Mouse (Mus musculus): ENCODE measurements around the gene Erich3. TPM values are rescaled to one million over a fixed set of nuclear protein-coding genes. Genes with fewer than 3 reads are reported as not detected.
A peak's percentile ranks its signal among the peaks of the same experiment; 100 is the strongest.

The Erich3 gene
- polyA plus RNA-seq, 1 experiment = 9.7 TPM

DNA sequence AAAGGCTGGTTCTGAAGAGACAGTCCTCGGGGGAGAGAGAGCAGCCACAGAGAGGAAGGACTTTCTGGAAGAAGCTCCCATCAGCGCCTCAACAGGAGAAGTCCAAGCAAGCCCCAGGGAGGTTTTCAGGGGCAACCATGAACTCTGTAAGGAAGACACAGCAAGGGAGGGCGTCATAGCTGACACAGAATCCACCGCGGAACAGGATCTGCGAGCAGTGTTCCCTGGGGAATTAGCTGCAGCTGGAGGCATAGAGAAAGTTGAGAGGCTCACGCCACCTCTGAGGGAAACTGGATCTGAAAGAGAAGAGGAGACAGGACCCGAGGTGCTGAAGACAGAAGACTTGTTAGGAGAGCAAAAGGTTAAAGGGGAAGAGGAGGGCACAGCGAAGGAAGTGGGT is 99.7 kb downstream of the Erich3 start:
- no peak for DNase-seq (ENCODE audit: extremely low spot score in 1 of 2, low spot score in 1 of 2)

DNA sequence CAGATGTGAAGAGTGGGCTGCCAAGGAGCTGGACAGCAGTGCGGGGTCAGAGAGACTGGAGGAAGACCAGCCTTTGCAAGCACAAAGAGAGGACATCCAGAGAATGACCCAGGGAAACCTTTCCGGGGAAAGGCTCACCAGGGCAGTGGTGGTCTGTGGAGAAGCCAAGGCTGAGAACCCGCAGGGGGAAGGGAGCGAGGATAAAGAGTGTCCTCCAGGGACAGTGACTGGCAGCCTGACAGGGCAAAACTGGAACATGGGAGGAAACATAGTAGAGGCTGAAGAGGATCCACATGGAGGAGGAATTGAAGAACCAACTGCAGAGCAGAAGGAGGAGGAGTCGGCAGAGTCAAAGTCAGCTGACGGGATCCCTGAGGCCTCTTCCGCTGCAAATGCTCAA is 100.5 kb downstream of the Erich3 start:
- no peak for DNase-seq (ENCODE audit: extremely low spot score in 1 of 2, low spot score in 1 of 2)

DNA sequence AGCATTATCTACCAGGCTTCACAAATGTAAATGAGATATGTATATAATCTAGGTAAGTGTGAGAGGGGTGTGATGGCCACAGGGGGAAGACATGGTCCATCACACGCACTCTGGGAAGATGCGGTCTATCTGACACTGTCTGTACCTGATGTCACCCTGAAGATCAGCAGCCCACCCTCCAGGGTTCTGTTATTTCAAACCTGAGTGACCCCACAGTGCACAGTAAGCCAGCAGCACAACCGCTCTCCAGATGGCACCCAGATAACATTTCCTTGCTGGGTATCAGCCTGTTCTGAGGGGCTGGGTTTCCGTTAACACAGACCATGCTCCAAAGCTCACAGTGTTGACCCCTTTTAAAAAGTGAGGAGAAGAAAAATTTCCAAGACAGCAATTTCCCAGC is 102.7 kb downstream of the Erich3 start:
- DNase-seq (ENCODE audit: extremely low spot score in 1 of 2, low spot score in 1 of 2) = no peak

DNA sequence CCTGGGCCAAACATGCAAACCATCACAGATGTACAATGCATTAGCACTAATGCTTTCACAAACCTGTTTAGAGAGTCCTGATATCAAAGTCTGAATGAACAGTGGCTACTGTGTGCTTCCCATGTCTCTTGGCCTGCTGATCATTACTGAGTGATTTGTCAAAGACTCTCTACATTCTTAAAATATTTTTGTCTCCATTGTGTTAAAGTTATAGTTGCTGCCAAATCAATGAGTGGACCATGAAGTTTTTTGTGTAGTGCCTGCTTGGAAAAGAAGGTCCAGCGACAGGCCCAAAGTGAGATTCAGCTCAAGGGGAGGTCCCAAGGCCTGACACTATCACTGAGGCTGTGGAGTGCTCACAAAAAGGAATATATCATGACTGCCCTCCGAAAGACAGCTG is 108.0 kb downstream of the Erich3 start:
- DNase-seq (ENCODE audit: extremely low spot score in 1 of 2, low spot score in 1 of 2) = no peak

DNA sequence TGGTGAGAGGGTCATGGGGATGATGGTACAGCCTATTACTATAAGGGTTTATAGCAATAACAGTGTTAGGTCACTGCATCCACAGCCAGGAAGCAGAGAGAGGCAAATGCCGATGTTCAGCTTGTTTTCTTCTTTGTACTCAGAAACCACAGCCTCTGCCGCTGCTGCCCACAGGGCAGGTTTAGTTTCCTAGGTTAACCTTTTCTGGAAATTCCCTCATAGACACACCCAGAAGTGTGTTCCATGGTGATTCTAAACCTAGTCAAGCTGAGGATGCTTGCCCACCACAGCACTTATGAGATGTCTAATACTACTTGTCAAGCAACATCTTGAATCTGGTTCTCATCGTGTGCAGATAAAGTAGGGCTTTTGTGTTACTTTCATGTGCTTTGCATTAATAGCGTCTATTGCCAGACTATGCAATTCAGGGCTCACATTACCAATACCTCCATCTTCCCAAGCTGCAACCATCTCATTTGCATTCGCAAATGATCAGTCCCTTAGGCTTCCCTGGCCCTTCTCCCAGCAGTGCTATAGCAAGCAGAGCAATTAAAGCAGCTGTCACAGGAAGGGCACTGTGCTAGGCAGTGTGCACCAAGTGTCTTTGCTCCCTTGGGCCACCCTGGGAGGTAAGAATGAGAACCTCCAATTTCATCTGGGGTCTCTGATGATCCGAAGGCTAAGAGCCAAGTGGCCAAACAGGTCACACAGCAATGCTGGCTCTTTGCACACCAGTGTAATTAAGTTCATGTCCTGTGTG is 115.4 kb downstream of the Erich3 start:
- no peak for DNase-seq (ENCODE audit: extremely low spot score in 1 of 2, low spot score in 1 of 2)

DNA sequence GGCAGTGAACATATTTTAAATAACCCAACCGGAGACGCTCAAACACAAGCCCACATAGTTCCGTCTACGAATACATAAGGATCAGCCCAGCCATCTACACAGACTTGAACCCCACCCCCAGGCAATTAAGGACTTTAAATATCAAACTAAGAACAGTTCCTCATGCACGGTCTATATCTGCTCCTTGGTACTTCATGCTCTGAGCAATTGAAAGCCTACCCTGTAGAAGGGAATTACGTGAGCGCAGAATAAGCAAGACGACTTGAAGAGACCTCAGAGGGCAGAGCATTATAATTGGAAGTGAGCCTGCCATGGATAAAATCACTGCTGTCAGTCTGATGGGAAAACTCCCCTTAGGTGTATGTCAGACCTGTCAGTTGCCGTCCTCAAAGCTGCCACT is 122.7 kb downstream of the Erich3 start:
- no peak for DNase-seq (ENCODE audit: extremely low spot score in 1 of 2, low spot score in 1 of 2)

DNA sequence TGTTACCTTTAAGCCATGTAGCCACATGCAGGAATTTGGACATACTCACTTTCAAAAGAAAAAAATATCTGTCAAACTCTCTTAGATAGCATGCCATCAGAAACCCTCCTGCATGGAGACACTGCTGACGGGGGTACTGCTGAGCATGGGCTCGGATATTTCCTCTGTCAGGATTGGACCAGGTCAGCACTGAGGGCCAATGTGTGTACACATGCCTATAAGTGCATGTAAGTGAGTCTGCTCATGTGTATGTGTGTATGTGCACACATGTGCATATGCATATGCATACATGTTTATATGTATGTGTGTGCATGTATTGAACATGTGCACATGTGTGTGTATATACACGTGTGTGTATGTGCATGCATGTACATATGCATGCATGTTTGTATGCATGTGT is 124.0 kb downstream of the Erich3 start:
- DNase-seq (ENCODE audit: extremely low spot score in 1 of 2, low spot score in 1 of 2) = no peak

DNA sequence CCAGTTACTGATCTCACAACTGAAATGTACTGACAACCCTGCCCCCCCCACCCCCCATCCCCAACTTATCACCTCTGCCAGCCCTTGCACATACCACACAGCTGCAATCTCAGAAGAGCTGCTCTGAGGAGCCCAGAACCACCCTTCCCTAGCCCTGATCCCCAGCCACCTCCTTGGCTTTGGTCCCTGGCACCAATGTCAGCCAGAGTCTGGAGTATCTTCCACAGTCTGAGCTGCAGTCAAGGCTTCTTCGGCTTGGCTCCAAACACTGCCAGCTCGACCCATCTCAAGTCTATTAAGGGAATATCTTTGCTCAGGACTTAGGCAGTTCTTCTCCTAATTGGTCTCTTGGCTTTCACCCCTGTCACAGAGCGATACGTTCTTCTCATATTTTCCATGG is 129.9 kb downstream of the Erich3 start:
- no peak for DNase-seq (ENCODE audit: extremely low spot score in 1 of 2, low spot score in 1 of 2)

DNA sequence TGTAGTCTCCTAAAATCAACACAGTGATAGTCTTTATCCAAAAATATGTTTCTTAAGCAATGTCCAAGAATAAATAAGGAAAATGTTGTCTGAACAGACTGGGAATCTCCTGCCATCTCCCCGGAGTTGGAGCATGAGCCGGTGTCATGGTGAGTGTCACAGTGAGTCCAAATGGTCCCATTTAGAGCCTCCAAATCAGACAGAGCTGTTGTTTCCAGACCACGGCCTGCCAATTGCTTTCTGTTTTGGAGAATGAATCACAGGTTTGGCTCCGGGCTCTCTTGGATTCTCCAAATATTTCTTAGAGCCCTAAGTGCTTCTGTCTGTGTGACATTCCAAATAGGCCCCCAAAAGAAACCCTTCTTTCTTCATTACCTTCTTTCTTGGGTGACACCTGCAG is 135.1 kb downstream of the Erich3 start:
- no peak for DNase-seq (ENCODE audit: extremely low spot score in 1 of 2, low spot score in 1 of 2)

DNA sequence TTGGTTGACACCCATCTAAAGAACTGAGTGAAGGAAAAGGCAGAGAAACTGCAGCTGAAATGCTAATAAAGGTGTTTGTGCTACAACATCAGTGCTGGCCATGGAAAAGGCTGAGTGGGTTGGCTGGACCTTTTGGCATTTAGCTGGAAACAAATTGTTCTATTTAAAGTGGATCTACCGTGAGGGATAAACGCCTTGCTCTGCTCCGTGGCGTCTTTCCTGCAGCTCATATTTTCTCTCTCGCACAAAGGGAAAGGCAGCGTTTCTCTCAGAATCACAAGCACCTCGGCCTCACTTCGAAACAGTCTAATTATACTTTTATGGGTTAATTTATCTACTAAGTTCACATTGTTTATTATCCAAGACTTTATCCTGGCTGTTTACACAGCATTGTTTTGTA is 136.8 kb downstream of the Erich3 start:
- DNase-seq (ENCODE audit: extremely low spot score in 1 of 2, low spot score in 1 of 2) = no peak

DNA sequence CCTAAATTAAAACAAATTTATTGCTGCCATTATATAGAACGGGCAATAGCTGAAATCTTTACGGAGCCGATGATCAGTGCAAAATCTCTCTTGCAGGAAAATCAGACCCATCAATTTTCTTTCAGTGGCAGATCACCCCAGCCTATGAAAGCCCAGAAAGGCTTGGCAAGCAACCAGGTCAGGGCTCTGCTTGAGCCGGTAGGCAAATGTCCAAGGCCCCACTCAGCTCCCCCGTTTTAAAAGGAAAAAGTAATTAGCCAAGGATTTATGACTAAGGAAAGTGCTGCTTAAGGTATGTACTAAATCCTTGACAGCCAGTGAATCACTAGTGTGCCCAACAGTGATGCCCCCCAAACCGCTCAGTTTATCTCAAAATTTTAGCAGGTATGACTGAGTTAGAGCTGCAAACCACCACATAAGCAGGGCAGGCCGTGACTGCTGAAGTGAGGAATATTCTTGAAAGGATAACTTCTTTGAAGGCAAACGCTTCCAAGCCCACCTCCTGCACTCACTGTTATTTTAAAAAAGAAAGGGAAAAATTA is 137.3 kb downstream of the Erich3 start:
- no peak for DNase-seq (ENCODE audit: extremely low spot score in 1 of 2, low spot score in 1 of 2)

DNA sequence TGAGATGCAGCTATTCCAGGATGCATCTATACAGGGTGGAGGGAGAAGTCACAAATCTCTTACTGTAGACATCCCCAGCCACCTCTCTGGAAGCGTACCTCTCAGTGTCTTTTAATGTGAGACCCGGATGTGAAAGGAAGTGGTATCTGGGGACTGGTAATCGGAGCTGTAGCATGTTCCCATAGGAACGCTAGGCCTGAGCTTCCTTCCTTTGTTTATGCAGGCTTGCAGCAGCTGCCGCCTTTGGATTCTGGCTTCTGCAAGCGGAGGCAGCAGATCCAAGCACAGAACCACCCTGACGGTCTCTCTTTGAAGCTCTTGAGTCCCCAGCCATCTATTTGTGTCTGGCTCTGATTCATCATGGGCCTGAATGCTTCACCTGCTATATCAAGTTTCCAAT is 143.0 kb downstream of the Erich3 start:
- DNase-seq (ENCODE audit: extremely low spot score in 1 of 2, low spot score in 1 of 2) = peak; percentile 65 to 70

DNA sequence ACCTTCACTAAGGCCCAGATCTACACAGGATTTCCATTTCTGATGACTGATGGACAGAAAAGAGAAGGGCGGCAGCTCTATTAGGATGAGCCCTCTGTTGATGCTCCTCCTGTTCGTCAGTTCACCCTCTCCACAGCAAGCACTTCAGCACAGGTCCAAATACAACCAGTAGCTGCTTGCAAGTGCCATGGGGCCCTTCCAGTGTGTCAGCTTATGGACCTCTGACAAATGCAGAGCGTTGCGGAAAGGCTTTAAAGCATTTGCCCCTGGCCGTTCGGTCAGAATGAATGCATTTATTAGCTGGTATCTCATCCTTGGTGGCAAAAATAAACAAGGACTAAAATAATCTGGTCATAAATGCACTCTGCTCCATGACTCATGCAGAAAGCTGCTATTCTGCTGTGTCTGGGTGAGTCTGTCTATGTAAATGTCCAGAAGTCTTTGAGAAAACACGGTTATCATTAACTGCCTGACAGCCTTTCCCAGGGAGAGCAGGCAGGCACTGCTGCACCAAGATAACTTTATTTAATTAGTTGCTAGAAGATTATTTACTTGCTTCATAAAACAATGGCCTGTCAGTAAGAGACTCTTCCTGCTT is 146.7 kb downstream of the Erich3 start:
- no peak for DNase-seq (ENCODE audit: extremely low spot score in 1 of 2, low spot score in 1 of 2)

DNA sequence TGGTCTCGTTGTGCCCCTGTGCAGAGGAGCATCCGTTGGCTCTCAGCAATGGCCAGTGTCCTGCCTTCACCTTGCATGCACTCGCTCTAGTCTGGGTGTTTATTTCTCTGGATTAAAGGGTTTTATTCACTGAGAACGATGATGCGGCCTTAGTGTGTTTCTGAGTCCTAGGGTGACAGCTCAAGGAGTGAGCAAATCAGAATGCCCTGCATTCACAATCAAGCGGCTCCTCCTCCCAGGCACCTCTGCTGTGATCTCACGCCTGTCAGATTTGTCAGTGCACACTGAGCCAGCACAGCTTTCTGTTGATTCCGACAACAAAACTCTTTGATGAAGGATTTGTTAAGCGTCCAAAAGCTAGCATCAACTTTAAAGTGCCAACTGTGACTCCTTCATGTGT is 147.6 kb downstream of the Erich3 start:
- no peak for DNase-seq (ENCODE audit: extremely low spot score in 1 of 2, low spot score in 1 of 2)

DNA sequence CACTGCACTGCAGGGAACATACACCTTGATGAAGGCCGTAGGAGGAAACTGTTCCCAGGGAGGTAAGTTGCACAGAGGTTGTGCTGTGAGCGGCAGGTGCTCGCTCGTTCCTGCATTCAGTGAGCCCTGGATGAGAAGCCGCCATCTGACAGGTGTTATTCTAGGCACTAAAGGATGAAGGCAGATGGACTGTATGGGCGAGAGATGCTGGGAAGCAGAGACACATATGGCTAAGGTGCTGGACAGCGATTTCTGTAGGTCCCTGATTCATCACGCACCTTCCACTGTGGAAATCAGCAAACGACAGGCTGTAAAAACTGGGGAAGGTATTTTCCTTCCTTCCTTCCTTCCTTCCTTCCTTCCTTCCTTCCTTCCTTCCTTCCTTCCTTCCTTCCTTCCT is 148.2 kb downstream of the Erich3 start:
- no peak for DNase-seq (ENCODE audit: extremely low spot score in 1 of 2, low spot score in 1 of 2)

DNA sequence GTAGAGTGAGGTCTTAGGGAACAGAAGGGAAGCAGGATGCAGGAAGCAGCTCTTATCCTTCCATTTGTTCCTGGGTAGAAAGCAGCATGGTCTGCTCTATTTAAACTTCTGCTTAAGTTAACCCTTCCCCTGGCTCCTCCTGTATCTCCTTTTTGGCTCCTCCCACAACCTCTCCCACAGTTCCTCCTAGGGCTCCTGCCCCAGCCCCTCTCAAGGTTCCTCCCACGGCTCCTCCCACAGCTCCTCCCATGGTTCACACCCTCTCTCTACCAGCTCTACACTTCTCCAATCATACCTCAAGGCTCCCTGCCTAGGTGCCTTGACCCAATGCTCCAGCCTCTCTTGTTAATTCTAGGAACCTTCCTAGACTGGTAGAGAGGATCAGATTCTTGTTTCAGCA is 149.2 kb downstream of the Erich3 start:
- no peak for DNase-seq (ENCODE audit: extremely low spot score in 1 of 2, low spot score in 1 of 2)

DNA sequence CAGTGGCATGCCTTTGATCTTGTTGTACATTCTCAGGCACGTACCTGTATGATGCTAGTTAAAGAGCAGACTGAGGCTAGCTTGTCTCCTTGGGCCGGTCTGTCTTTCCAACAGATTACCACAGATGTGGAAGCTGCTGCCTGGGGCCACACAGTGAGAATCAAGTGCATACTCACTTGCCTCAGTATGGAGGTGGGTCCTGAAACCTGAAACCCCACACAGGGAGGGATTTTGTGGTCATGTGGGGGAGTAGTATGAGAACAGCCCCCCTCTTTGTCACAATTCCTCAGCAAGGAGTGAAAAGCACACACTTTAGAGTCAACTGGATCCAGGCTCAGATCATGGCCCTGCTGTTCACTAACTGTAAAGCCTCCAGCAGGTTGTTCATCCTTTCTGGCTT is 151.9 kb downstream of the Erich3 start:
- no peak for DNase-seq (ENCODE audit: extremely low spot score in 1 of 2, low spot score in 1 of 2)

DNA sequence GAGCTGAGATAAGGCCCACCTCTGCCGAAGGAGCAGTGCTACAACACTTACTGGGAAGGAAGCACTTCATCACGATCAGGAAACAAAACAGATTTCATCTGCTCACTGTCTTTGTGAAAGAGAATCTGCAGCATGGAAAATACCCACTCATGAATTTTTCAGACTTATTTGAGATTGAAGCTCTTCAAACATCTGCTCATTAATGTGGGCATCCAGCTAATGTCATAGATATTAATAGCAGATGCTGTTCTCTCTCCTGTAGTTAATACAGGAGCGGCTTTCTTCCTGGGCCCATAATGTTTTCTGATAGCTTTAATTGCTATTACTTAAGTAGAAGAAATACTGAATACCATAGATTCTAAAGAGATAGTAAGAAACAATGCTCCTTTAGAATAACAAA is 152.6 kb downstream of the Erich3 start:
- DNase-seq (ENCODE audit: extremely low spot score in 1 of 2, low spot score in 1 of 2) = no peak

DNA sequence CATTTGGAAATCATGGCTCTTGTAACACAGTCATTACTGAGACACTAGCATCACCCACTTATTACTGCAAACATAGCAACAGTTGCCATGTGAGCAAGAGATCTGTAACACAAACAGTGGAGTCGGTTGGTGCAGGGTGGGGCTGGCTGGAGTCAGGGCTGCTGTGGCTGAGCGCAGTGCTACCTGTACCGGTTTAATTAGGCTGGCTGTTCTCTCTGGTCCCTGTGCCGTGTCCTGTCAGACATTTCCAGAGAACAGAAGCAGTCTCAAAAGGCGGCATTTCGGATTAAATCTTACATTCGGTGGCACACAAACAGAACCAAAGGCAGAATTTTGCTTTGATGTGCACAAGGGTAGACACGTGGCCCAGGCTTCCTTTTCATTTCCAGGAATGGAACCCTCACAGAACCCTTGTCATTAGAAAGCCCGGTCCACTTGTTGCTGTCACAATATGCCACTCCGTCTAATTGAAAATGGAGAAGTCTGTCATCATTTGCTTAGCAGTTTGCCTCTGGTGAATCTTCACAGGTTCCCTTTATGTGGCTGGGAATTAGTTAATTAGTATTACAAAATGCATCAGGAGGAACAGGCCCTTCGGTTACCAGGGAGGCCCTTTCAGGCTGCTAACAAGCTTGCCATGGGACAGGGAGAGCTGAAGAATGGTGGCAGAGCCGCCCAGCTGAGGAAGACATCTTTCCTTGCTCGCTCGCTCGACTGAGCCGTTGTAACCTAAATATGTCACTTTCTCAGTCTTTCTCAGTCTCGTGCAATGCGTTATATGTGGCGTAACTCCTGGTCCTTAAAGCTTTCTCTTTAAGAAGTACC is 153.4 kb downstream of the Erich3 start:
- DNase-seq (ENCODE audit: extremely low spot score in 1 of 2, low spot score in 1 of 2) = peak in 1 of 2 experiments; percentile 72
